Mouse (Mus musculus) embryo, embryonic 9.5 days (tissue): ENCODE measurements around the gene Fam118b.

ENCODE experiments used
- DNase-seq: peaks from one replicate; pipeline ENCODE4 v3.0.0-alpha.2; 2017; ENCODE audit errors: extremely low spot score

Fam118b gene

DNA sequence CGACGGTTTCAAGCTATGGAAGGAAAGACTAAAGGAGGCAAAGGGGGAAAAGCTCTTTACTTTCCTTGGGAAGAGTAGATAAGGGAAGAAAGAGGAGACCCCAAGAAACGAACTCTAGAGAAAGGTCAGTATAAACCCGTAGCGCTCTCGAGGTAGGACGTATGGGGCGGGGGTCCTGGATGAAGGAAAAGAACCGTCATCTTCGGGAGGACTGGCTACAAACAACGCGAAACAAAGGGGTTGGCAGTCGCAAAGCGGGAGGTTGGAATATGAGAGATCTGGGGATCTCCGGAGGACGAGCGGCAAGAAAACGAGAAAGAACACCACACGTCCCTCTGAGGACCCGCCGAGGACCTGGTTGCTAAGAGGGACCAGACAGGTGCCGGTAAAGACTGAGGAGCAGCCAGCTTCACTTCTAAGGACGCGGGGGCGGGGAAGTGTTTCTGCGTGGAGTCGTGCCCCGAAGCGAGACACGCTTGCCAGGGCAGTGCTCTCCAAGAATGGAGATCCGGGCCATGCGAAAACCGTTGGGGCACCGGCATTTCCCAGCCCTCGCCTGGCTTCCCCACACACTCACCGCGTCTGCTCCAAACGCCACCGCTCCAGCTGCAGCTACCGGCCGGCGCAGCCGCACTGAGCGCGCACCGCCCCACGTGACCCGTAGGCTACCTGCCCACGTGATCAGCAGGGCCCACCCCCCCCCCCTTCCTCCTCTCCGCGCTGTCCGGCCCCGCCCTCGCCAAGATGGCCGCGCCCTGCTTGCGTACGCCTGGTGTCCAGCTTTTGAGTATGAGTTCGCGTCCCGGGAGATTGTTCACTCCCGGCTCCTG is at the start of gene Fam118b, which contains the start of gene Rpusd4:
Gene Fam118b (minus strand): TSS at position 660 of the 830 bp plus-strand sequence.
Gene Rpusd4 (plus strand): TSS at position 720 of the 830 bp plus-strand sequence.
- peak; percentile 92 for DNase-seq

DNA sequence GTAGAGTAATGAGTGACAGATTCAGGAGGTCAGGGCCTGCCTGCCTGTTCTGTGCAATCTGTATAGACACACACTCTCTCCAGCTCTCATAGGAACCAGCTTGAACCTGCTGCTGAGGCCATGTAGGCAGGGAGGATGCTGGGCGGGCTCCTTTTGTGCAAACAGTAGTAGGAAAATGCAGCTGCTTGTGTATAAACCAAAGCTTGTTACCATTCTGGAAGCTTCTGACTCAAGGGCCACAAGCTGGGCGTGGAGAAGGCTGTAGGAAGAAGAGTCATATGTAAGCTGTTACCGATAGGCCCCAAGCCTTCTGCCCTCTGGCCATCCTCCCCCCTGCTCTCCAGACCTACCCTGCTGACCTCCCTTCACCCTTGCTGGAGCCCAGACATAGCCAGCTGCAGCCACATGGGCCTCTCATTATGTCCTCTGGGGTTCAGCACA is 49.2 kb upstream of the Fam118b start:
- peak; percentile 66 for DNase-seq

DNA sequence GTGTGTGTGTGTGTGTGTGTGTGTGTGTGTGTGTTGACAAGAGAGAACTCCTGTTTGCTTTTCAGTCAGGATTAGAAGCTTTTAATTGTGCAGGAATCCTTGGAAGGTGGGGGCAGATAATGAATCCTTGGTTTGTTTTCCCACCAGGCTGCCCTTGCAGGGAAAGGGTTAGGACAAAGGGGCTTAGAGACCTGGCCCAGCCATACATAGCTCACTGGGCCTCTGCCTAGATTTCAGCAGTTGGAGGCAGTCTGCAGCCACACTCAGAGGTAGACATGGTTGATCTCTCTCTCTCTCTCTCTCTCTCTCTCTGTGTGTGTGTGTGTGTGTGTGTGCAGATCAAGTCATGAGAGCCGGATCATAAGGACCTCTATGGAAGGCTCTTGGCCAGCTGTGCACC is 46.6 kb upstream of the Fam118b start:
- DNase-seq: no peak

DNA sequence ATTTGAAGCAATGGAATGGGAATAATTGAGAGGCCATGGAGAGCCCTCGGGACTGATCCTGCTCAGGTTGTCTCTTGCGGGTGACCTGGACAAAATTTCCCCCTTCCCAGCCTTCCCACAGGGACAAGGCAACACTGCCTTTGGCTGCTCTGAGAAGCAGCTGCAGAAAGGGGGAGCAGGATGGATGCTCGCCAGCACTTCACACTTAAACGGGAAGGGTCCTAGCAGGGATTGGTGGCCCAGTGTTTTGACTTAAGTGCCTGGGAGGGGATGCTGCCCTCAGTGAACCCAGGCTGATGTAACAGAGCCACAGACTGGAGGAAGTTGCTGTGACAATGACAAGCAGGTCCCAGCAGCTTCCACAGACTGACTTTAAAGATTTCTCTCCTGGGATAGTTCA is 46.0 kb upstream of the Fam118b start:
- DNase-seq: no peak

DNA sequence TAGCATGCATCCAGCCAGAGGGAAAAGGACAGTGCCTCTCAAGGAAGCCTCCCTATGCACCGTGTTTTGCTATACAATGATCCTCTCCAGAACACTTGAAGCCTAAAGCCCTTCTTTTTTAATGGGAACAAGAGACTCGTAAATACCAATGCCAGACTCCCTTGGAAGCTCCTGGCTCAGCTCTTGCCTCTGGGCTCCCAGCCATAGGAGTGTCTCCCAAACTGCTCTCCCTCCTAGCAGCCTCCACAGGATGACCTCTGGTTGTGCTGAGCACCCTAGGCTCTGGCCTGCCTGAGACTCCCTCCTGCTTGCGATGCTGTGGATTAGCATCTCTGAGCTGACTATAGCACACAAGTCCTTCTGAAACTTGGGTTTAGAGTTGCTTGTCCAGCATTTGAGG is 44.9 kb upstream of the Fam118b start:
- no peak for DNase-seq

DNA sequence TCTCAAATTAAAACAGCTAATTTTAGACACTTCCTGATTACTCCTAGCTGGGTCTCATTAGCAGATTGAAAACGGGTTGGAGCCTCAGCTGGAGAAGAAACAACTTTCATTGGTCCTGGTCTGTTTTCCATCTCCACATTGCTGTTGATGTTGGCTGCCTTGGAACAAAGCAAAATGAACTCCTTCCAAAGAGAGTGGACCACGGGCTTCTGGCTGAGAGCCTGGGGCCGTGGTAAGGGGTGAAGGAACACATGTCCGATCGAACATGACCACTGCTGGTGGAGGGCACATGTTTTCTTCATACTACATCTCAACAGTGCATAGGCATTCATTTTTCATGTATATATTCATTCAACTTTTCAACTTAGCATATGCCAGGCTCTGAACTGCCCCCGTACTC is 42.8 kb upstream of the Fam118b start:
- no peak for DNase-seq

DNA sequence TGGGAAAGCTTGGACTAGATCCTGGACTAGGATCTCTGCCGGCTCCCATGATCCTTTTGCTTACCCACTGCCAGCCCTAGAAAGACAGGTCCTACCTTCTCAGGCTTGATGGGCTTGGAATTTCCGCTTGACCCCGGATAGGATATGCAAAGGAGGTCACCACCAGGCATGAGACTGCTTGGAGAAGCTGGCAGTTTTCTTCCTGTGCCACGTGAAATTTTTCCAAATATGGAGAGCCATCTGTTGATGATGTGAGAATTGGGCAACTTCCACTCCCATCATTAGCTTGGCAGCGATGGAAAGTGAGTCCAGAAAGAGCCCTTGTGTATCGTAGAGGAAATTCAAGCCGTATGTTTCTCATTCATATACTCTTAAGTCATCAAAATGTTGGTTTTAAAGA is 39.9 kb upstream of the Fam118b start:
- no peak for DNase-seq

DNA sequence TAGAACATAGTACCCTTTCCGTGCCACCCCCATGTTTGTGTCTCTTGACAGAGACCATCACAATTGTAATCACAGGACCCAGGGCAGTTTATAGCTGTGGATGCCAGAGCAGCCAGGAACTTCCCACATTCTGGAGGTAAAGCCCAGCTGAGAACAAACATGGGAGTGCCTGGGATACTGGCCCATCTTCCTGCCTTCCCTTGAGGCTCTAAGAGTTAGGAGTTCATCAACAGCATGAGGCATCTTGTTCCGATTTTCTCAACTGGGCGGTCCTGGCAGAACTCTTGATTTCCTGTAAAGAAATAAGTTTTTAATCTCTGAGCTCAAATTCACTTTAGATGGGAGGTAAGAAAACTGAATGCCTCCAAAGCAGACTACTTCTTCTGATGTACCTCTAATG is 34.6 kb upstream of the Fam118b start:
- no peak for DNase-seq

DNA sequence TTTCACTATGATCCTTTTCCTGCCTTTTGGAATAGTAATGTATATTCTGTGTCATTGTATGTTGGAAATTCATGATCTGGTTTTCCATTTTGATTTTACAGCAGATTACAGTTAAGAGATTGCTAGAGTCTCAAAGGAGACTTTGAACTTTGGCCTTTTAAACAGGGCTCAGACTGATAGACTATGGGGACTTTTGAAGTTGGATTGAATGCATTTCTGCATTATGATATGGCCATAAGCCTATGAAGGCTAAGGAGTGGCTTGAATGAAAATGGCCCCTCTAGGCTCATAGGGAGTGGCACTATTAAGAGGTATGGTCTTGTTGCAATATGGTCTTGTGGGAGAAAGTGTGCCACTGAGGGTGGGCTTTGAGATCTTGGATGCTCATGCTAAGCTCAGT is 30.2 kb upstream of the Fam118b start:
- DNase-seq: no peak

DNA sequence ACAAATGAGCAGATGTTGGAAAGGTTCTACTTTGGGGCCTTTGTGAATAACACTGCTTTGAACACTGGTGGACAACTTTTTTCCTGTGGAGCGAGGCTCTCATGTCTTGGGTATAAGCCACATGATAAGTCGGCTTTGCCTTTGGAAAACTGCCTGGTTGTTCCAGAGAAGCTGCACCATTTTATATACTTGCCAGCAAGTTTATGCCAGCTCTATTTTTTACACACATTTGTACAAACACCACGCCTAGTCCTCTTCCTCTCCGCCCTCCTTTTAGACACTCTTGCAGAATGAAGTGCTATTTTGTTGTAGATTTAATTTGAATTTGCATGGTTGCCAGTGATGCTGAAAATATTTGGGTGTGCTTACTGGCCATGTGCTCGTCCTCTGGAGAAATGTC is 25.9 kb upstream of the Fam118b start:
- no peak for DNase-seq

DNA sequence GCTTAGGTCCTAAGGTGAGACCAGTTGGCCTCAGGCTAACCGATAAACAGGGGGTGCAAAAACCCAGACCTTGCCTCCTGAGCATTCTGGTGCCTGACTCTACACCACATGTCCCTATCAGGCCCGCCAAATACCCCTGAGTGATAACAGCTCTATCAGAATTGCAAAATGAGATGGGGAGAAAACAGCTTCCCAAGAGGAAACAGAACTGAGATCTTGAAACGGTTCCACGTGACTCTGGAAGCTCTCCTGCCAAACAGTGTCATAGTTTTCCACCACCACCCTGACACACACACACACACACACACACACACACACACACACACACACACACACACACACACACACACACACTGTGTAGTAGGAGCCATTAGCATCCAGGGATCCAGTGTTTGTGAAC is 23.3 kb upstream of the Fam118b start:
- no peak for DNase-seq

DNA sequence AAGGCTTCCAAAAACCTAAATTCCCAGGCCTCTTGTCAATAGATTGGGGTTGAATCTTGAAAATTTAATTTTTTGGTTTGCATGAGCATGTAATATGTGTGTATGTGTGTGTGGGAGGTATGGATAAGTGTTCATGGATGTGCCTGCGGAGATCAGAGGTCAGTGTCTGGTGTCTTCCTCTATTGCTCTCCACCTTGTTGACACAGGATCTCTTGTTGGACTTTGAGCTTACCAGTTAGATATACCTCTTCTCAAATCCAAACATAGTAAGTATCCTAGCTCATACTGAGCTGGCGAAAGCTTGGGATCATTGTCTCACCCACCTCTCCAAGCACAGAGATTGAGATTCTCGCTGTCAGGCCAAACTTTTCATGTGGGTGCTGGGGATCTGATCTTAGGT is 22.8 kb upstream of the Fam118b start:
- no peak for DNase-seq

DNA sequence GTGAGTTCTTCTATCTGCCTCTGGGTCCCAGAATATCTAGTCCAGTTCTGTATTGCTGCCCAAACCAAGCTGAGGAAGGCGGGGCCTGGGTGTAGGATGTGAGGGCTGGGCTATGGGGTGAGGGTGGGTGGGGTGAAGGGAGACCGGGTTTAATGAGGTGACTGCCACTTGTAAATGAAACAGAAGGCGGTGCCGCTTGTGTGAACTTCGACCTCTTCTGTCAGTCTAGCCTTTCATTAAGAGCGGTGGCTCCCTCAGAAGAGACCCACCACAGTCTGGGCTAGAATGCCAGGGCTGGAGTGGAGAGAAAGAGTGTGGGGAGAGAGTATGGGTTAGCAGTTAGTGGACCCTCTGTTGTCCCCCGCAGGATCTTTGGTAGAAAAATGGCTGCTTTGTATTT is 22.4 kb upstream of the Fam118b start:
- DNase-seq: peak; percentile 64

DNA sequence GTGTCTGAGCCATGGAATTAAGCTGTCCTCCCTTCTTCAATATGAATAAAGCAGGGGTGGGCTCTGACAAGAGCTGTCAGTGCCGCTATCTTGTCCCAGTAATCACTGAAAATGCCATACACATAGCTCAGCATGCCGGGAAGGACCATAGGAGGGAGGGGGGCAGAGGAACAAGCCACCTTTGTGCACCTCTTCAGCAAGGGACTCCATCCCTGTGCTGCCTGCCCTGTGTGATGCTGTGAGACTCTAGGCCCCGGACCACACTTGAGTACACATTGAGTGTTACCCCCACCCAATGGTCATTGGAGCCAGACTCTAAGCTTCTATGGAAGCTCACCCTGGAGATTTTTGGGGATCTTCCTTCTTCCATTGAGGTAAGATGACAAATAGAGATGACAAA is 18.7 kb upstream of the Fam118b start:
- no peak for DNase-seq

DNA sequence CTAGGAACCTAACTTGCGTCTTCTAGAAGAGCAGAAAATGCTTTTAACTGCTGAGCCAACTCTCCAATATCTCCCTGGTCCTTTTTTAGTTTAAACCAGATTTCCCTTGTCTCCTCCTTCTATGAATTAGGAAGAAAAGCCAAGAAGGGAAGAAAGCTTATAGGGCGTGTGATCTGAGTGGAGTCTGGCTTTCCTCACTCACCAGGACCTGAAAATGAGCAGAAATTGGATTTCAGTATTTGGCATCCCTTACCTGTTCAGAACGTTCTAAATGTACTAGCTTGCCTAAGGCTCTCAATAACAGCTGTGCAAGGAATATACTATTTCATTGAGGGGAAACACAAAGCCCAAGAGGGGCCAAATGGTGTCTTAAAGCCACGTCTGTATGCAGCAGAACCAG is 16.7 kb upstream of the Fam118b start:
- no peak for DNase-seq

DNA sequence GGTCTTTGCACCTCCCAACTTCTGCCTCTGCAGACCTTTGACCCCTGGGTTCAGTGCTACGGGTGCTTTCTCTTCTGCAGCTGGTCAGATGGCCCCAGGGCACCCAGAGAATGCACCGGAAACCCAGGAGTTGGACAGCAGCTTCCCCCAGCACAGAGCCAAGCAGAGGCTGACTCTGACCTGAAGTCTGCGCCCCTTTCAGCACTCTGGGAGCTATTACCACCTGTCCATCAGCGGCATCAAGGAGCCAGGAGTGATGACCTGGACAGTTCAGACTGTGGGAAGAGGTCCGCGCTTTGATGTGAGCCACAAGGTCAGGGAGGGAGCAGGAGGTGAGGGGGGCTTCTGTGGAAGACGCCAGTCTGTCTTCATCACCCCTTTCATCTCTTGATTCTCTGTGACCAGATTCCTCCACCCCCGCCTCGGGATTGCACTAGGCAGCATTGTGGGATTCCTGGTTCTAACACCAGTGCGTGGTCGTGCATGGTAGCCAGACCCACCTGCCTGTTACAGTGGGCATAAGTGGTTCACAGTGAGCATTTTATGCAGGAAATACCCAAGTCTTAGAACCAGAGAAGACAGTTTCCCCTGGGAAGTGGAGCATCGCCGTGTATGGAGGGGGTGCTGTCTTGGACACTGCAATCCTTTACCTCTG is 15.9 kb upstream of the Fam118b start:
- DNase-seq: peak; percentile 71

DNA sequence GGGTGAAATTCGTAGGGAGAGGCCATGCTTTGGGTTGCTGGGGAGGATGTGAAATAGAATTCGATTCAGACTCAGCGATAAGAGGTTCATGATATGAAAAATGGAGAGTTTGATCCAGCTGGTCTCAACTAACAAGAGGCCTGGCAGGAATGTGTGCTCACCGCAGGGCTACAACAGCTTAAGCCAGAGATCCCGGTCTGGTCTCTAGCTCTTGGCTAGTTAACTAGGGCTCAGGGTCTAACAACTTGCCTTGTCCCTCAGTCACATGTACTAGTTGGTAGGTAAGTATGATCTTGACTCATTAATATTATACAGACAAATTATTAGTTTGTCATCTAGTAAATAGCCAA is 15.2 kb upstream of the Fam118b start:
- DNase-seq: no peak

DNA sequence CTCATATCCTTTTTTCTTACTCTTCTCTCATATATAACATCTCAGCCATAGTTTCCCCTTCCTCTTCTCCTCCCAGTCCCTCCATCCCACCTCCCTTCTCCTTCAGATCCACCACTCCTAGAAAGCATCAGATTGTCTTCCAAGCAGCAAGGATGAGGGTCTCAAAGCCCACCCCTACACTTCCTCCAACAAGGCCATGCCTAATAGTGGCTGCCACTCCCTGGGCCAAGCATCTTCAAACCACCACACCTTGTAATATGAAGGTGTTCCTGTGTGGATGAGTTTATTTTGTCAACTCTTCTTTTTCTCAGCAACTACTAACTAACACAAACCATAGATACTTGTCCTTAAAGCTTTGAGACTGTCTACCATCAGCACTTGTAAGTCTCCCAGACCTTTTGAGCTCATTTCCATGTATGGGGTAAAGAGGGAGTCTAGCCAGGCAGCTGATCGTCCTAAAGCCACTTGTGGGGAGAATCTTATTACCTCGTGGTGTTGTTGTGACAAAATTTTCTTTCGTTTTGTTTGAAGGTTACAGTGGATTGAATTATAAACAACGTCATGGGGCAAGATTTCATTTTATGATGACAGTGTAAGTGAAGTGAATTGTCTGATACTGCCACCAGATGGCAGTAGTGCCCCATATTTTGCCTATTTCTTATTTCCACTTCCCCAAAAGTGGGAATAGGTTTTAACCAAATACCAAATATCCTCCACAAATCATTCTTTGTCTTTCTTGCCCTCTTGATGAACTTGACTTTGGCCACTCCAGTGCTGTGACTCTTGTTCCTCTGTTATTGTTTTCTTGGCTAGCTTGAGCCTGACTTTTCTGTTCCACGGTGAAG is 14.6 kb upstream of the Fam118b start:
- DNase-seq: peak; percentile 69

DNA sequence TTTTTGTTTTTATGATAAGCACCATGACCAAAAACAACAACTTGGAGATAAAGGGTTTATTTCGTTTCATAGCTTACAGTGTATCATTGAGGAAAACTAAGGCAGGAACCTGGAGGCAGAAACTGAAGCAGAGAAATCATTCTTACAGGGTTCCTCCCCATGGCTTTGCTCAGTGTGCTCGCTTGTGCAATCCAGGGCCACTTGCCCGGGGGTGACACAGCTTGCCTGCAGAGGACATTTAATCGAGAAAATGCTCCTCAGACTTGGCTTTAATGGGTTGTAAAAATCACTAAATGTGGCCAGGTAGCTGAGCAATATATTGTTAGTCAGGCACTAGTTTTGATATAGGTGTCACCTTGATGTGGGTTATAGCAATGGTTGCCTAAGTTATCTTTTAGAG is 10.8 kb upstream of the Fam118b start:
- DNase-seq: no peak

DNA sequence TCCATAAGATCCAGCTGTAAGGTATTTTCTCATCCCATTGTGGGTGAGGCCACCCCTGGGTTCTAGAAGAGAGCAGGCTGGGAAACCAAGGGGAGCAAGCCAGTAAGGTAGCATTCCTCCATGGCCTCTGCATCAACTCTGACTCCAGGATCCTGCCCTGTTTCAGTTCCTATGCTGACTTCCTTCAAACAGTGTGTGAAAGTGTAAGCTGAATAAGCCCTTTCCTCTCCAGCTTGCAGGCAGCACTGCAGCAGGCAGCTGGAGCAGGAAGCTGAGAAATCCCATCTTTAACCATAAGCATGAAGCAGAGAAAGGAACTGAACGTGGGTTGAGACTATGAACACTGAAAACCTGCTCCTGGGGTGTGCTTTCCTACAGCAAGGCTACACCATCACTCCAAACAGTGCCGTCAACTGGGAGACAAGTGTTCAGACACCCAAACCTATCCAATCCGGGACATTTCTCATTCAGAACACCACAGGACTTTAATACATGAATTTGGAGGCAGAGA is 10.3 kb upstream of the Fam118b start:
- DNase-seq: no peak

DNA sequence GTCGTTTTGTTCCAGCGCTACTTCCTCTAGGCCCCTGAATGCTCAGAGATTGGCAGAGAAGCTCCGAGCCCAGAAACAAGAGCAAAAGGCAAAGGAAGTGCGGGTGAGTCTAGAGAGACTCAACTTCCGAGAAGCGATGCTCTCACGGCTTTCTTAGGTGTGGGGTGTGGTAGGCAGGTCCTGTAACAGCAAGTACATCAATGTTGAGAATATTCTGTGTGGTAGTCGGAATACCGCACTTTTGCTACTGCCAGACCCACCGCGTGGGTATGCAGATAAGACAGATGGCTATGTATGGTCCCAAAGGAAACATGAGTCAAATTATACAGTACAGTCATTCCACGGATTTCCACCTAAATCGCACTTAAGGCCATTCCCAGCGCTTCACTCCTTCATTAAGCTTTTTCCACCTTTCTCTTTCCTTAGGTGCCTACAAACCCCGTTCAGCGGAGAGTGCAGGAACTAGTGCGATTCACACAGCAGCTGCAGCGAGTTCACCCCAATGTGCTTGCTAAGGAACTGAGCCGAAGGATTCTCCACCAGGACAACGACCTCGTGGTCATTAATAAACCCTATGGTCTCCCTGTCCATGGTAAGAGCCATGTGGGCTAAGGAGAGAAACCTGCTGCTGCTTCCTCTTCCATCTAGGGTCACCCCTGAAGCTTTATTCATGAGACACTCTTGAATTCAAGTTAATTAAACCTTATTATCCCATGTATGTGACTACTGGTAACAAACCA is 541 bp upstream of the Fam118b start:
- DNase-seq: no peak

DNA sequence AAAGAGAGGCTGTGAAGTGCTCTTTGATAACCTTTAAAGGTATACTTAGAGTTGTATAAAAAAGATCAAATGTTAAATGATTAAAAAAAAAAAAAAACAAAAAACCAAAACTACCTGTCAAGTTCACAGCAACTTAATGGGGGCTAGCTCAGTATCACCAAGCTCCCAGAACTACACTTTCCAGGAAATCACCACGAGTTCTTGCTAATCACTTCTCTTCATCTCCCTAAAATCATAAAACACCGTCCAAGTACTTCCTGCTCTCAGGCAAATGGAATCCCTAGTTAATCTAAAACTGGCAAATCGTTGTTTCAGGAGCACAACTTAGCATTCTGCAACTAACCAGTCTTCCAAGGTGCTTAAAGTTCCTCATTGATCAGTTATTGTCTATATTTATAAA is 3.1 kb downstream of the Fam118b start:
- DNase-seq: no peak
